Mouse (Mus musculus): ENCODE measurements around the gene Ccdc106. TPM values are rescaled to one million over a fixed set of nuclear protein-coding genes. Genes with fewer than 3 reads are reported as not detected.

Gene Ccdc106
- polyA plus RNA-seq, 1 experiment from 2014 or later: 1.9 TPM

GRCm38 (mm10) chr7:5085512-5085911 lies 65.2 kb downstream of the Ccdc106 start:
- H3K36me3 ChIP-seq (ENCODE audit: control insufficient read depth, insufficient read depth, low read length): peaks cover 79% of the 10 kb centered on the region
- WGBS: 54% methylated on average over 1 of the region's 1 CpGs

GRCm38 (mm10) chr7:5086921-5087440 lies 66.6 kb downstream of the Ccdc106 start:
- ATAC-seq (ENCODE audit: insufficient number of reproducible peaks, insufficient read depth, low FRiP score, low read depth): no peak
- peaks cover 0 to 11% of the 10 kb centered on the region in 2 experiments; a peak in 2 of 4 replicates for H3K4me1 ChIP-seq (ENCODE audit: control insufficient read depth in 2 of 2, insufficient read depth in 2 of 2, low read length in 2 of 2)
- H3K9ac ChIP-seq (ENCODE audit: low read length): no peak overlapping the region
- H3K9me3 ChIP-seq (ENCODE audit: control insufficient read depth, low read length): no peaks in the 10 kb centered on the region
- H3K36me3 ChIP-seq (ENCODE audit: control insufficient read depth, insufficient read depth, low read length): peaks cover 92% of the 10 kb centered on the region
- H3K4me2 ChIP-seq (ENCODE audit: low read length): no peak overlapping the region
- no peak overlapping the region for H3K4me3 ChIP-seq (ENCODE audit: control insufficient read depth in 1 of 2, insufficient read depth in 1 of 2, low read depth in 1 of 2, low read length in 2 of 2)
- H3K27ac ChIP-seq (replicated peaks in 1 of 2; ENCODE audit: control insufficient read depth in 1 of 2, insufficient read depth in 1 of 2, low read depth in 2 of 2, low read length in 2 of 2): no peak overlapping the region
- WGBS: 87% methylated on average over 5 of the region's 5 CpGs
- no peaks in the 10 kb centered on the region for H3K27me3 ChIP-seq (ENCODE audit: control insufficient read depth, insufficient read depth, low read length)

More at GRCm38 (mm10) chr7:5085512-5085911, 65.2 kb downstream of the Ccdc106 start:
- H3K27ac ChIP-seq (replicated peaks in 1 of 2; ENCODE audit: control insufficient read depth in 1 of 2, insufficient read depth in 1 of 2, low read depth in 2 of 2, low read length in 2 of 2): no peak overlapping the region
- no peak overlapping the region for H3K4me2 ChIP-seq (ENCODE audit: low read length)
- no peaks in the 10 kb centered on the region for H3K27me3 ChIP-seq (ENCODE audit: control insufficient read depth, insufficient read depth, low read length)
- H3K4me3 ChIP-seq (ENCODE audit: control insufficient read depth in 1 of 2, insufficient read depth in 1 of 2, low read depth in 1 of 2, low read length in 2 of 2): no peak overlapping the region
- no peak overlapping the region for H3K9ac ChIP-seq (ENCODE audit: low read length)
- H3K9me3 ChIP-seq (ENCODE audit: control insufficient read depth, low read length): no peaks in the 10 kb centered on the region
- H3K4me1 ChIP-seq (ENCODE audit: control insufficient read depth in 2 of 2, insufficient read depth in 2 of 2, low read length in 2 of 2): peaks cover 3 to 22% of the 10 kb centered on the region in 2 experiments; a peak in 3 of 4 replicates
- ATAC-seq (ENCODE audit: insufficient number of reproducible peaks, insufficient read depth, low FRiP score, low read depth): no peak

GRCm38 (mm10) chr7:5087886-5088285 lies 67.5 kb downstream of the Ccdc106 start:
- no peak for ATAC-seq (ENCODE audit: insufficient number of reproducible peaks, insufficient read depth, low FRiP score, low read depth)
- WGBS: 91% methylated on average over 4 of the region's 4 CpGs

GRCm38 (mm10) chr7:5089853-5090252 lies 69.5 kb downstream of the Ccdc106 start:
- Histone ChIP-seq H3K27me3 (ENCODE audit: control insufficient read depth, insufficient read depth, low read length) (no peaks in the 10 kb centered on the region), H3K4me1 (ENCODE audit: control insufficient read depth in 2 of 2, insufficient read depth in 2 of 2, low read length in 2 of 2) (peaks cover 0 to 8% of the 10 kb centered on the region in 2 experiments; a peak in 1 of 4 replicates), H3K4me3 (ENCODE audit: control insufficient read depth in 1 of 2, insufficient read depth in 1 of 2, low read depth in 1 of 2, low read length in 2 of 2) (no peak overlapping the region), H3K9me3 (ENCODE audit: control insufficient read depth, low read length) (no peaks in the 10 kb centered on the region), H3K36me3 (ENCODE audit: control insufficient read depth, insufficient read depth, low read length) (peaks cover 96% of the 10 kb centered on the region), H3K4me2 (ENCODE audit: low read length) (no peak overlapping the region), H3K27ac (replicated peaks in 1 of 2; ENCODE audit: control insufficient read depth in 1 of 2, insufficient read depth in 1 of 2, low read depth in 2 of 2, low read length in 2 of 2) (no peak overlapping the region), H3K9ac (ENCODE audit: low read length) (no peak overlapping the region)
- WGBS: 91% methylated on average over 15 of the region's 15 CpGs
- ATAC-seq (ENCODE audit: insufficient number of reproducible peaks, insufficient read depth, low FRiP score, low read depth): no peak

More at GRCm38 (mm10) chr7:5087886-5088285, 67.5 kb downstream of the Ccdc106 start:
- no peak overlapping the region for H3K27ac ChIP-seq (replicated peaks in 1 of 2; ENCODE audit: control insufficient read depth in 1 of 2, insufficient read depth in 1 of 2, low read depth in 2 of 2, low read length in 2 of 2)
- peaks cover 0 to 8% of the 10 kb centered on the region in 2 experiments; a peak in 1 of 4 replicates for H3K4me1 ChIP-seq (ENCODE audit: control insufficient read depth in 2 of 2, insufficient read depth in 2 of 2, low read length in 2 of 2)
- H3K27me3 ChIP-seq (ENCODE audit: control insufficient read depth, insufficient read depth, low read length): no peaks in the 10 kb centered on the region
- H3K4me2 ChIP-seq (ENCODE audit: low read length): no peak overlapping the region
- H3K9me3 ChIP-seq (ENCODE audit: control insufficient read depth, low read length): no peaks in the 10 kb centered on the region
- H3K4me3 ChIP-seq (ENCODE audit: control insufficient read depth in 1 of 2, insufficient read depth in 1 of 2, low read depth in 1 of 2, low read length in 2 of 2): no peak overlapping the region
- peaks cover 95% of the 10 kb centered on the region for H3K36me3 ChIP-seq (ENCODE audit: control insufficient read depth, insufficient read depth, low read length)
- H3K9ac ChIP-seq (ENCODE audit: low read length): no peak overlapping the region

- Histone ChIP-seq H3K4me1 (ENCODE audit: control insufficient read depth in 2 of 2, insufficient read depth in 2 of 2, low read length in 2 of 2) (no peaks in the 10 kb centered on the region; a peak in 1 of 4 replicates), H3K4me3 (ENCODE audit: control insufficient read depth in 1 of 2, insufficient read depth in 1 of 2, low read depth in 1 of 2, low read length in 2 of 2) (no peak overlapping the region), H3K27ac (replicated peaks in 1 of 2; ENCODE audit: control insufficient read depth in 1 of 2, insufficient read depth in 1 of 2, low read depth in 2 of 2, low read length in 2 of 2) (no peak overlapping the region), H3K9ac (ENCODE audit: low read length) (no peak overlapping the region), H3K4me2 (ENCODE audit: low read length) (no peak overlapping the region), H3K27me3 (ENCODE audit: control insufficient read depth, insufficient read depth, low read length) (no peaks in the 10 kb centered on the region), H3K9me3 (ENCODE audit: control insufficient read depth, low read length) (no peaks in the 10 kb centered on the region), H3K36me3 (ENCODE audit: control insufficient read depth, insufficient read depth, low read length) (peaks cover 96% of the 10 kb centered on the region)
- ATAC-seq (ENCODE audit: insufficient number of reproducible peaks, insufficient read depth, low FRiP score, low read depth): no peak
- 86% methylated on average over 15 of the region's 15 CpGs for WGBS
Measured at GRCm38 (mm10) chr7:5091008-5091728, 70.8 kb downstream of the Ccdc106 start.

- 84% methylated on average over 6 of the region's 6 CpGs for WGBS
- Histone ChIP-seq H3K4me2 (ENCODE audit: low read length) (no peak overlapping the region), H3K4me3 (ENCODE audit: control insufficient read depth in 1 of 2, insufficient read depth in 1 of 2, low read depth in 1 of 2, low read length in 2 of 2) (no peak overlapping the region), H3K27me3 (ENCODE audit: control insufficient read depth, insufficient read depth, low read length) (no peaks in the 10 kb centered on the region), H3K4me1 (ENCODE audit: control insufficient read depth in 2 of 2, insufficient read depth in 2 of 2, low read length in 2 of 2) (no peaks in the 10 kb centered on the region), H3K27ac (replicated peaks in 1 of 2; ENCODE audit: control insufficient read depth in 1 of 2, insufficient read depth in 1 of 2, low read depth in 2 of 2, low read length in 2 of 2) (no peak overlapping the region), H3K36me3 (ENCODE audit: control insufficient read depth, insufficient read depth, low read length) (peaks cover 98% of the 10 kb centered on the region), H3K9me3 (ENCODE audit: control insufficient read depth, low read length) (no peaks in the 10 kb centered on the region), H3K9ac (ENCODE audit: low read length) (no peak overlapping the region)
- ATAC-seq (ENCODE audit: insufficient number of reproducible peaks, insufficient read depth, low FRiP score, low read depth): no peak
Measured at GRCm38 (mm10) chr7:5092381-5092780, 72.0 kb downstream of the Ccdc106 start.

- ATAC-seq (ENCODE audit: insufficient number of reproducible peaks, insufficient read depth, low FRiP score, low read depth): no peak
- Histone ChIP-seq H3K4me2 (ENCODE audit: low read length) (no peak overlapping the region), H3K9me3 (ENCODE audit: control insufficient read depth, low read length) (no peaks in the 10 kb centered on the region), H3K36me3 (ENCODE audit: control insufficient read depth, insufficient read depth, low read length) (peaks cover 99% of the 10 kb centered on the region), H3K4me1 (ENCODE audit: control insufficient read depth in 2 of 2, insufficient read depth in 2 of 2, low read length in 2 of 2) (no peaks in the 10 kb centered on the region), H3K9ac (ENCODE audit: low read length) (no peak overlapping the region), H3K4me3 (ENCODE audit: control insufficient read depth in 1 of 2, insufficient read depth in 1 of 2, low read depth in 1 of 2, low read length in 2 of 2) (no peak overlapping the region), H3K27ac (replicated peaks in 1 of 2; ENCODE audit: control insufficient read depth in 1 of 2, insufficient read depth in 1 of 2, low read depth in 2 of 2, low read length in 2 of 2) (no peak overlapping the region), H3K27me3 (ENCODE audit: control insufficient read depth, insufficient read depth, low read length) (no peaks in the 10 kb centered on the region)
- 80% methylated on average over 20 of the region's 21 CpGs for WGBS
Measured at GRCm38 (mm10) chr7:5092831-5093510, 72.6 kb downstream of the Ccdc106 start.

Data from heart, embryonic 14.5 days (tissue).